Mouse (Mus musculus): ENCODE measurements around the gene Rassf3.

Gene Rassf3

GRCm38 (mm10) chr10:121428011-121428711, 48.0 kb downstream of the Rassf3 start:
- peak; percentile 96 for DNase-seq

GRCm38 (mm10) chr10:121427136-121427535, 49.0 kb downstream of the Rassf3 start:
- DNase-seq = peak; percentile 91

GRCm38 (mm10) chr10:121426458-121427070, 49.6 kb downstream of the Rassf3 start:
- DNase-seq = peak; percentile 96

GRCm38 (mm10) chr10:121425506-121426025, 50.6 kb downstream of the Rassf3 start:
- DNase-seq = peak; percentile 90

- peak; percentile 88 for DNase-seq
Measured at GRCm38 (mm10) chr10:121425079-121425478, 51.1 kb downstream of the Rassf3 start.

- no peak for DNase-seq
Measured at GRCm38 (mm10) chr10:121424455-121424854, 51.7 kb downstream of the Rassf3 start.

- peak; percentile 93 for DNase-seq
Measured at GRCm38 (mm10) chr10:121423541-121424349, 52.4 kb downstream of the Rassf3 start.

- peak; percentile 92 for DNase-seq
Measured at GRCm38 (mm10) chr10:121422294-121422693, 53.9 kb downstream of the Rassf3 start.

GRCm38 (mm10) chr10:121421657-121422290, 54.4 kb downstream of the Rassf3 start:
- peak; percentile 93 for DNase-seq

- peak; percentile 92 for DNase-seq
Measured at GRCm38 (mm10) chr10:121421023-121421422, 55.1 kb downstream of the Rassf3 start.

- DNase-seq = peak; percentile 97
Measured at GRCm38 (mm10) chr10:121419640-121420470, 56.3 kb downstream of the Rassf3 start.

- DNase-seq = no peak
Measured at GRCm38 (mm10) chr10:121418835-121419234, 57.3 kb downstream of the Rassf3 start.

GRCm38 (mm10) chr10:121414127-121414526, 62.0 kb downstream of the Rassf3 start:
- no peak for DNase-seq

GRCm38 (mm10) chr10:121412824-121413223, 63.3 kb downstream of the Rassf3 start:
- DNase-seq = peak; percentile 96

- DNase-seq = no peak
Measured at GRCm38 (mm10) chr10:121411721-121412455, 64.3 kb downstream of the Rassf3 start.

- DNase-seq = peak; percentile 89
Measured at GRCm38 (mm10) chr10:121409717-121410116, 66.4 kb downstream of the Rassf3 start.

- no peak for DNase-seq
Measured at GRCm38 (mm10) chr10:121403946-121404345, 72.2 kb downstream of the Rassf3 start.

GRCm38 (mm10) chr10:121403104-121403503, 73.0 kb downstream of the Rassf3 start:
- DNase-seq = no peak

- peak; percentile 85 for DNase-seq
Measured at GRCm38 (mm10) chr10:121401005-121401404, 75.1 kb downstream of the Rassf3 start.

GRCm38 (mm10) chr10:121398599-121398998, 77.5 kb downstream of the Rassf3 start:
- DNase-seq = no peak

- no peak for DNase-seq
Measured at GRCm38 (mm10) chr10:121395542-121396176, 80.5 kb downstream of the Rassf3 start.
